Mouse (Mus musculus): Measurements from ENCODE around the gene Sema3f. TPM values are rescaled to one million over a fixed set of nuclear protein-coding genes. Genes with fewer than 3 reads are reported as not detected.

Gene Sema3f
- polyA plus RNA-seq, 1 experiment from 2014 or later = 14.9 TPM

GRCm38 (mm10) chr9:107718781-107719540 lies 8.7 kb upstream of the Sema3f start:
- Histone ChIP-seq H3K27me3 (replicated peaks; ENCODE audit: control insufficient read depth, insufficient read depth, low read length) (no peaks in the 10 kb centered on the region), H3K27ac (ENCODE audit: low read length) (no peak overlapping the region), H3K4me2 (ENCODE audit: low read length) (no peak overlapping the region), H3K4me3 (replicated peaks; ENCODE audit: low read length) (no peak overlapping the region), H3K4me1 (replicated peaks; ENCODE audit: control insufficient read depth, insufficient read depth, low read length) (peaks cover 26% of the 10 kb centered on the region), H3K9me3 (ENCODE audit: control insufficient read depth, low read length) (no peaks in the 10 kb centered on the region), H3K36me3 (ENCODE audit: control insufficient read depth, insufficient read depth) (no peaks in the 10 kb centered on the region), H3K9ac (replicated peaks; ENCODE audit: low read depth, low read length) (no peak overlapping the region)
- 86% methylated on average over 10 of the region's 10 CpGs for WGBS
- ATAC-seq = no peak

- Histone ChIP-seq H3K36me3 (ENCODE audit: control insufficient read depth, insufficient read depth) (no peaks in the 10 kb centered on the region), H3K9ac (replicated peaks; ENCODE audit: low read depth, low read length) (no peak overlapping the region), H3K9me3 (ENCODE audit: control insufficient read depth, low read length) (no peaks in the 10 kb centered on the region), H3K4me3 (replicated peaks; ENCODE audit: low read length) (no peak overlapping the region), H3K27ac (ENCODE audit: low read length) (no peak overlapping the region), H3K4me2 (ENCODE audit: low read length) (no peak overlapping the region), H3K27me3 (replicated peaks; ENCODE audit: control insufficient read depth, insufficient read depth, low read length) (no peaks in the 10 kb centered on the region), H3K4me1 (replicated peaks; ENCODE audit: control insufficient read depth, insufficient read depth, low read length) (peaks cover 14% of the 10 kb centered on the region)
- 29% methylated on average over 6 of the region's 6 CpGs for WGBS
- no peak for ATAC-seq
Measured at GRCm38 (mm10) chr9:107716951-107717350, 6.7 kb upstream of the Sema3f start.

DNA sequence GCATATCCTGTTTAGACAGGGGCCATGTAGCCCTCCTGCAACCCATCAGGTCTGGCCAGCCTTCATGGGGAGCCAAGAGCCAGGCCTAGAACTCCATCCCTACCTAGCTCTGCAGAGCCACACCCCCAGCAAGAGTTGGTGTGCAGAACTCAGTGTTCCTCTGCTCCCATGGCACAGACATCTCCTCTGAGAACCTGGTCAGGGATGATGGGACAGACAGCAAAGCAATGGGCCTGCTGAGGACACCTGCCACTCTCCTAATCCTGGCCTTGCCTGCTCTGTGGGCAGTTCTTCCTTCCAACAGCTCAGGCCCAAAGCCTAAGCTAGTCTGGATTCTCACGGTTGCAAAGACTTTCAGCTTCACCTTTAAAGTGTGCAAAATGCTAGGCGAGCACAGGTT lies 5.4 kb upstream of the Sema3f start:
- peaks cover 14% of the 10 kb centered on the region for H3K4me1 ChIP-seq (replicated peaks; ENCODE audit: control insufficient read depth, insufficient read depth, low read length)
- ATAC-seq = no peak
- H3K9me3 ChIP-seq (ENCODE audit: control insufficient read depth, low read length) = no peaks in the 10 kb centered on the region
- no peak overlapping the region for H3K9ac ChIP-seq (replicated peaks; ENCODE audit: low read depth, low read length)
- no peak overlapping the region for H3K4me2 ChIP-seq (ENCODE audit: low read length)
- WGBS = 78% methylated on average over 2 of the region's 2 CpGs
- no peak overlapping the region for H3K4me3 ChIP-seq (replicated peaks; ENCODE audit: low read length)
- H3K36me3 ChIP-seq (ENCODE audit: control insufficient read depth, insufficient read depth) = no peaks in the 10 kb centered on the region
- H3K27me3 ChIP-seq (replicated peaks; ENCODE audit: control insufficient read depth, insufficient read depth, low read length) = peaks cover 3% of the 10 kb centered on the region; the same call in 1 of the 2 replicates
- H3K27ac ChIP-seq (ENCODE audit: low read length) = no peak overlapping the region

DNA sequence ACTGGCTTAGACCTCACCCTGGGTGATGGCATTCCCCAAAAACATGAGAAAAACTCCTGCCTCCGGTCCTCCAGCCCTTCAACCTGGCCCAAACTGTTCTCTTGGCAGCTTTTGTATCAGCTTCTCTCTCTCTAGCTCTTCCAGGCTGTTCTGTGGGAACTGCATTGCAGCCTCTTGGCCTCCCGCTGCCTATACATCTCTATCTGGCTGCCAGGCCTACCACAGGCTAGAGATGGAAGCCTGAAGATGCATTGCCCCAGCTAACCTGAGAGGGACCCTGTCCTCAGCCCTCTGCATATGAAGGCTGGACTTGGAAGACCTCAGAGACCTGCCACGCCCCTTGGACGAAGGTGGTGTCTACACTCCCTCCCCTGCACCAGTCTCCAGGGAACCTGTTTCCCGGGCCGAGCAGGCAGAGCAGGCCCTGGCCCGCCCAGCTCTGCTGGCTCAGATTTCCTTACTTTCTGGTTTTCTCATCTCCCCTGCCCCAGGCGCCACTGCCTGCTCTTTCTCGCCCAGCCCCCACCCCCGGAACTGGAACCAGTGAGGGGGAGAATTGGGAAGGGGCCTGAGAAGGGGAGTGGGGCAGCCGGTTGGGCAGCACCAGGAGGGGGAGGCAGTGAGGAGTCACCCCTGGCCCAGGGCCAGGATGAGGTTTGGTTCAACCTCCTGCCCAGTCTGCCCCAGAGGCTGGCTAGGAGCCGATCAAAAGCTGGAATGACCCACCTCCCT lies 4.1 kb upstream of the Sema3f start:
- no peaks in the 10 kb centered on the region for H3K36me3 ChIP-seq (ENCODE audit: control insufficient read depth, insufficient read depth)
- H3K9ac ChIP-seq (replicated peaks; ENCODE audit: low read depth, low read length) = no peak overlapping the region; the same call in 1 of the 2 replicates
- H3K9me3 ChIP-seq (ENCODE audit: control insufficient read depth, low read length) = no peaks in the 10 kb centered on the region
- WGBS = 23% methylated on average over 11 of the region's 12 CpGs
- no peak overlapping the region for H3K27ac ChIP-seq (ENCODE audit: low read length)
- H3K4me3 ChIP-seq (replicated peaks; ENCODE audit: low read length) = no peak overlapping the region
- H3K4me2 ChIP-seq (ENCODE audit: low read length) = no peak overlapping the region
- H3K27me3 ChIP-seq (replicated peaks; ENCODE audit: control insufficient read depth, insufficient read depth, low read length) = peaks cover 3% of the 10 kb centered on the region; the same call in 1 of the 2 replicates
- H3K4me1 ChIP-seq (replicated peaks; ENCODE audit: control insufficient read depth, insufficient read depth, low read length) = peaks cover 19% of the 10 kb centered on the region
- no peak for ATAC-seq

GRCm38 (mm10) chr9:107709096-107709696 lies 1.1 kb downstream of the Sema3f start:
- H3K9me3 ChIP-seq (ENCODE audit: control insufficient read depth, low read length) = no peaks in the 10 kb centered on the region
- H3K9ac ChIP-seq (replicated peaks; ENCODE audit: low read depth, low read length) = peak overlapping the region; percentile 86
- H3K4me3 ChIP-seq (replicated peaks; ENCODE audit: low read length) = peak overlapping the region; percentile 77
- H3K4me1 ChIP-seq (replicated peaks; ENCODE audit: control insufficient read depth, insufficient read depth, low read length) = peaks cover 40% of the 10 kb centered on the region
- under 1% methylated on average over 49 of the region's 55 CpGs for WGBS
- H3K36me3 ChIP-seq (ENCODE audit: control insufficient read depth, insufficient read depth) = no peaks in the 10 kb centered on the region
- peaks cover 3% of the 10 kb centered on the region; the same call in 1 of the 2 replicates for H3K27me3 ChIP-seq (replicated peaks; ENCODE audit: control insufficient read depth, insufficient read depth, low read length)
- peak overlapping the region; percentile 84 for H3K27ac ChIP-seq (ENCODE audit: low read length)
- H3K4me2 ChIP-seq (ENCODE audit: low read length) = peak overlapping the region; percentile 90
- ATAC-seq = no peak

DNA sequence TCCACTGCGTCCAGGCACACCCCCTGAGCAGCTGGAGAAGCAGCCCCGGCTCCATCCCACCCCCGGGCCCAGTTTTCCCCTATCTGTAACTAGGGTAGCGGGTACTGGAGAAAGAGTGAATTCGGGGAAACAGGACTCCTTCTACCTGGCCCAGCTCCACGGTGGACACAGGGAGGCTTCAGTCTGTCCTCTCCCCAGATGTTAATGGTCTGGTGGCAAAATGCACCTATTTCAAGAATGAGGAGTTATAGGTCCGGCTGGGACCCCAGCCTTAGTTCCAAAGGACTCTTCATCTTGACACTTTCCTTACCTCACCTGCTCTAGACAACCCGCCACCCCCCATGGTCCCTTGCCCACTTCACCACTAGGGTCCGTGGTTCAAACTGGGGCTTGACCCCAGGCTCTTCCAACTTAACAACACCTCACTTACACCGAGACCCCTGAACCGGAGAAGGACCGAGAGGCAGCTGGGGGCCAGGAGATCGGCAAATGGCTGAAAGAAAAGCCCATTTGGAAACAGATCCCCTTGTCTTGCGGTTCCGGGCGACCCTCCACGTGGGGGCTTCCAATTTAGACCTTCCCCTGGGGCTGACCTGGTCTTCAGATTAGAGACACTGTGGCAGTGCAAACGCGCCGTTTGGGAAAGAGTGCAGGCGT lies 1.7 kb downstream of the Sema3f start:
- peaks cover 3% of the 10 kb centered on the region; the same call in 1 of the 2 replicates for H3K27me3 ChIP-seq (replicated peaks; ENCODE audit: control insufficient read depth, insufficient read depth, low read length)
- no peaks in the 10 kb centered on the region for H3K36me3 ChIP-seq (ENCODE audit: control insufficient read depth, insufficient read depth)
- ATAC-seq = no peak
- H3K27ac ChIP-seq (ENCODE audit: low read length) = peak overlapping the region; percentile 86
- H3K4me2 ChIP-seq (ENCODE audit: low read length) = peak overlapping the region; percentile 90
- H3K4me3 ChIP-seq (replicated peaks; ENCODE audit: low read length) = peak overlapping the region; percentile 77
- no peaks in the 10 kb centered on the region for H3K9me3 ChIP-seq (ENCODE audit: control insufficient read depth, low read length)
- H3K4me1 ChIP-seq (replicated peaks; ENCODE audit: control insufficient read depth, insufficient read depth, low read length) = peaks cover 37% of the 10 kb centered on the region
- WGBS = 6% methylated on average over 21 of the region's 21 CpGs
- H3K9ac ChIP-seq (replicated peaks; ENCODE audit: low read depth, low read length) = peak overlapping the region; percentile 86

DNA sequence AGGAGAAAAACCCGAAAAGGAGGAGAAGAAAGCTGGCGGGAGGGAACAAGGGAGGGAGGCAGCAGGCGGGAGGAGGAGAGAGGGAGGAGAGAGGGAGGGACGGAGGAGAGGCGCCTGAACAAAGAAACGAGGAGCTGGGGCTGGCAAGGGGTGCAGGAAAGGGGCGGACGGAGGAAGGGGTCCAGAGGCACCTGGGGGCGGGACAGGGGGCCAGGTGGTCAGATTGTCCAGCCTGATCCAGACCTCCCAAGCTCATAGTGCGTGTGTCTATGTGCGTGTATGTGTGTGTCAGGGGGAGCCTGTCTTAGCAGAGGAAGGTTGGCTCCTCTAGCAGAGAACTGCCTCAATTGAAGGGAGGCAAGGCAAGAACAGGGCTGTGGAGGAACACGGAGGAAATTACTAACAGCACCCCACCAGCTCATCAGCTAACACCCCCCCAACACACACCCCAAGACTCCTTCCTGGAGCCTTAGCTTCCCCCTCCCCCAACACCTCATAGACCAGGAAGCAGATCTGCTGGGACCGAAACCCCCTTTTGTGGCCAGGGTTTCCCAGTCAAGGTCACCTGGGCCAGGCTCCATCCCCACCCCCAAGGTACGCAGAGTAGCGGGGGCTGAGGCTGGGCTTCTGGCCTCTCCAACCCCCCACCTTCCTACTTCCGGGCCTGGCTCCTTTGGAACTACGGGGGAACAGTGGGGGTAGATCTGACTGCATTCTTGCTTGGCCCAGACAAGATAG lies 2.4 kb downstream of the Sema3f start:
- Histone ChIP-seq H3K27me3 (replicated peaks; ENCODE audit: control insufficient read depth, insufficient read depth, low read length) (peaks cover 3% of the 10 kb centered on the region; the same call in 1 of the 2 replicates), H3K27ac (ENCODE audit: low read length) (peak overlapping the region; percentile 86), H3K36me3 (ENCODE audit: control insufficient read depth, insufficient read depth) (no peaks in the 10 kb centered on the region), H3K4me2 (ENCODE audit: low read length) (peak overlapping the region; percentile 90), H3K4me1 (replicated peaks; ENCODE audit: control insufficient read depth, insufficient read depth, low read length) (peaks cover 39% of the 10 kb centered on the region), H3K4me3 (replicated peaks; ENCODE audit: low read length) (peak overlapping the region; percentile 77), H3K9ac (replicated peaks; ENCODE audit: low read depth, low read length) (peak overlapping the region; percentile 86), H3K9me3 (ENCODE audit: control insufficient read depth, low read length) (no peaks in the 10 kb centered on the region)
- 4% methylated on average over 15 of the region's 17 CpGs for WGBS
- ATAC-seq = peak; percentile 39

DNA sequence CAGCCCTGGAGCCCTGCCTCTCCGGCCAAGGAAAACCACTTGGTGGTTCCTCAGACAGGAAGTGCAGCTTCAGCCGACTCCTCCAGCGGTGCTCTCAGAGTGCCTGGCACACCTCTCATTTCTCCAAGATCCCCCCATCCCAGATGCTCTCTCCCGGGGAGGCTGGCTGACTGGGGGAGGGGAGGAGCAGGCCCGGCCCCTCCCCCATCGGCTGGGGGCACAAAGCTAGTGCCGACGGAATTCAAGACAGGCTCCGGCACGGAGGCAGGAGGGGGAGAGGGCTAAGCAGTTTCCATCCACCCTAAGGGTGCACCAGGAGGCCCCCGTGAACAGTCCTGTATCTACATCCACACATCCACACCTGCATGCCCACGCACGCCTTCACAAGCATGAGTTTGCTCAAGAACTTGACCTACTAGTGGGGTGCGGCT lies 3.5 kb downstream of the Sema3f start:
- Histone ChIP-seq H3K4me2 (ENCODE audit: low read length) (peak overlapping the region; percentile 90), H3K9me3 (ENCODE audit: control insufficient read depth, low read length) (no peaks in the 10 kb centered on the region), H3K27ac (ENCODE audit: low read length) (peak overlapping the region; percentile 86), H3K4me1 (replicated peaks; ENCODE audit: control insufficient read depth, insufficient read depth, low read length) (peaks cover 49% of the 10 kb centered on the region), H3K27me3 (replicated peaks; ENCODE audit: control insufficient read depth, insufficient read depth, low read length) (peaks cover 3% of the 10 kb centered on the region; the same call in 1 of the 2 replicates), H3K4me3 (replicated peaks; ENCODE audit: low read length) (peak overlapping the region; percentile 77), H3K9ac (replicated peaks; ENCODE audit: low read depth, low read length) (peak overlapping the region; percentile 86), H3K36me3 (ENCODE audit: control insufficient read depth, insufficient read depth) (no peaks in the 10 kb centered on the region)
- no peak for ATAC-seq
- 8% methylated on average over 14 of the region's 14 CpGs for WGBS
